Mouse (Mus musculus) frontal cortex, postnatal 14 days (tissue): ENCODE data around the gene Mmp11.

ENCODE experiments used
- DNase-seq, 2 experiments: peaks; one replicate each; pipeline ENCODE4 v3.0.0; 2022; ENCODE audit warnings: low spot score in 2 of 2

Mmp11 gene

DNA sequence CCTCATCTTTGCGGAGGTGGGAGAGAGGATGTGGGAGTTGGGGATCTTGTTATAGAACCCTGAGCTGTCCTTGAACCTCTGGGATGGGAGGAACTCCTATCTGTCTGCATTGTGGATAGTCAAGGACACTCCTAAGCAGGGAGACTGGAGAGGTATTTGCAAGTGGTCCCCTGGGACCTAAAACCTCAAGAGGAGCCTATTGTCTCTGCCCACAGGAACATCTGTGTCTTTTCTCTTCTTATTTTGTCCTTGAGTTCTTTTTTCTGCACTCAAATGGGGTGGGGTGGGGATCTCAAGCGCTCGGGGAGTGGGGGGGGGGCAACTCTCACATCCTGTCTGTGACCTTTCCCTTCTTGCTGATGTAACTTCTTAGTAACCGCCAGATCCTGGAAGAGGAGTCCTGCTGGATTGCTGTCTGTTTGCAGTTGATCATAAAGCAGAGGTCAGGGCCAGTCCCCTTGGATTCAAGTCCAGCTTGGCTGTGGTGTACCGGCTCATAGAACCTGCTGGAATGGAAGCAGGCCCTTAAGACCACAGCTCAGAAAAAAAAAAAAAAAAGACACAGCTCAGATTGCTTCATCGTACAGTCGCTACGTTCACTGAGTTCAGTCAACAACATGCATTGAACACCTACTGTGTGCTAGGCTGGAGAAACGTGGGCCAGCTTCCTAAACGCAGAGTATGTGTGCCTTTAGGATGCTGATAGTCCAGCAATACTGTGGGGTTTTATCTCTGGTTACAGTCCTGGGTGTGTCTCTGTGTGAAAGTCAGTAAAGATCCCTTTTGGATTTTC, 1.8 kb upstream of the Mmp11 start:
- DNase-seq: no peak

DNA sequence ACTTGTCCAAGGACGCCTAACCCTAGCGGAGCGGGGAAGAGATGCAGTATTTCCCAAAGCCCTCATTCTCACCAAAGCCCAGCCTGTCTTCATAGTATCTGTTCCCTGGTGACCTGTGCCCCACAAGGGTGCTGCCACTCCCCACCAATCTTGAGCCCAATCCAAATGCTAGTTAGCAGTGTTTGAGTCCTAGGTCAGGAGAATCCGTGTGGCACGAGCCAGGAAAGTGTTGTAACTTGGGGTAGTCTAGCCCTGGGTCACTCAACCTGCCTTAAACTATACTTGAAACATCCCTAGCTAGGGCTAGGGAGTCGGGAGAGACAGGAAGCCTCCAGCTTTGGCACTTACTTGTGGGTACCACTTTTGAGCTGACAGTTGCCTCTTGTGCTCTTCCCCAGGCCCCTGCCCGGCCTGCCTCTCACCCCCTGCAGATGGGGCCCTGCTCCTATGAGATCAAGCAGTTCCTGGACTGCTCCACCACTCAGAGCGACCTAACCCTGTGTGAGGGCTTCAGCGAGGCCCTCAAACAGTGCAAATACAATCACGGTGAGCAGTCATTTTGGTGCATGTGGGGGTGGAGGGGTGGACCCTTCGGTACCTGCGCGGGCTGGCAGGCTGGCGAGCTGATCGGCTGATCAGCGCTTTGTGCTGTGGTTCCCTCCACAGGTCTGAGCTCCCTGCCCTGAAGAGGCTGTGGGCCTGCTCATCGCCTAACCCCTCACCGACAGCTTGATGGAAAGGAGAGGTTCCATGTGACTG, 792 bp upstream of the Mmp11 start:
- no peak for DNase-seq

DNA sequence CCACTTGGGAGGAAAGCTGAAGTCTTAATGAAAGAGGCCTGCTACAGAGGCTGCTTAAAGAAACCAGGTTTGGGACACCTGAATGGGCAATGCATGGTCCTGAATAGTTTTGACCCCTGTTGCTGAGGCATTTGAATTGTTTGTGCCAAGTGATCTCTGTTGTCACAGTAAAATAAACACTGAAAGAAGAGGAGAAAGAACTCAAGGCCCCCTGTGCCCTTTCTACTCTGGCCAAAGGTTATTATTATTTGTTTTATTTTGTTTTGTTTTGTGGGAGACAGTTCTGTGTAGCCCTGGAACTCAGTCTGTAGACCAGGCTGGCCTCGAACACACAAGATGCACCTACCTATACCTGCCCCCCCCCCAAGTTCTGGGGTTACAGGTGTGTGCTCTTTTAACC, 1.3 kb downstream of the Mmp11 start:
- DNase-seq: no peak

DNA sequence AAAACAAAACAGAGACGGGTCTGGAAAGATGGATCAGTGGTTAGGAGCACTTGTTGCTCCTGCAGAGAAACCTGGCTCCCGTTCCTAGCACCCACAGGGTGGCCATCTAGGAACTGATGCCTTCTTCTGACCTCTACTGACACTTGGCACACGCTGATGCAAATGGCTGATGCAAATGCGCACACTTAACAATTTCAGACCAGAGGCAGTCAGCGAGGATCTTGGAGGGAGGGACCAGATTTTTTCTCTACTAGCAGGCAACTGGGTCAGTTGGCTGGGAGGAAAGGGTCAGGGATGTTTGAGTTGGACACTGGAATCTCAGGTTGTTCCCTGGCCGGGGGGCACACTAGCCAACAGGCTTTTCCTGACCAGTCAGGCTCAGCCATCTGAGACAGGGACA, 3.4 kb downstream of the Mmp11 start, which contains the start of gene Chchd10:
Gene Chchd10 (plus strand): TSS at position 240 of the 400 bp plus-strand sequence.
- no peak for DNase-seq

DNA sequence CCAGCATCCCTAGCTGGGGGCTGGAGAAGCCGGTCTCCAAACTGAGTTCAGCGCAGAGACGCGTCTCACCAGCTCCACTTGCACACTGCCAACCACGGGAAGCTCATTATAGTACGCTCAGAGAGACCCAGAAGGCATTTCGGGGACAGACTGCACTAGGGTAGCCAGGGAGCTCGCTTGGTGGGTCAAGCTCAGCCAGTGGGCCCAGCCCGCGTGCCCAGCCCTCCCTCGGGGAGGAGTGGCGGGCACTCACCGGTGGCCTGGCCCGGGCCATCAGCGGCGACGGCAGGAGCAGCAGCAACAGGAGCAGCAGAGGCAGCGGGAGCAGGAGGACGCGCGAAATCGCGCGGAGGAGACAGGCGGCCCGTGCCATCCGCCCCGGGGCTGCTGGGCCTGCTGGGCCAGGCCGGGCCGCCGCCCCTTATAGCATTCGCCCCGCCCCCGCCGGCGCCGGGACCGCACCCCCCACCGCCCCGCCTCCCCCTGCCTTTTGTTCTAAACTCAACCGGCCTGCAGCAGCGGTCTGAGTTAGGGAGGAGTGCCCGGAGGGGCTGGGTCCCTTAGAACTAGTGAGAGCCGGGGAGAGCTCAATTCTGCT, 4.1 kb downstream of the Mmp11 start:
- no peak for DNase-seq

DNA sequence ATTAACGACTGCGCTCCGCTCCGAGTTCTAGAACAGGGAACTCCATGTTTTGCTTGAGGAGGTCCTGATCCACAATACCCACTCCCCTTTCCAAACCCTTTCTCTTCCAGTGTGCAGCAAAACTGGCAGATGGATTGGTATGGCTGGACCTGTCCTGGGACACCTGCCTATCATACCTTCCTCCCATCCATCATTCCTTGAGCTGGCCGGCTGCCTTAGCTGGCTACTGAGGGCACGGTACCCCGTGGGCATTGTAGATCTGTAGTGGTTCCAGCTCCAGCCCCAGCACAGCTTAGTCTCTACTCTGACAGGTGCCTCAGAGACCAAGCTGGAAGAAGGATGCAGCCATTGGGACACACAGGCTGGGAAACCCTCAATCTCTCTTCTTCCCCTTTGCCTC, 5.0 kb downstream of the Mmp11 start:
- no peak for DNase-seq

DNA sequence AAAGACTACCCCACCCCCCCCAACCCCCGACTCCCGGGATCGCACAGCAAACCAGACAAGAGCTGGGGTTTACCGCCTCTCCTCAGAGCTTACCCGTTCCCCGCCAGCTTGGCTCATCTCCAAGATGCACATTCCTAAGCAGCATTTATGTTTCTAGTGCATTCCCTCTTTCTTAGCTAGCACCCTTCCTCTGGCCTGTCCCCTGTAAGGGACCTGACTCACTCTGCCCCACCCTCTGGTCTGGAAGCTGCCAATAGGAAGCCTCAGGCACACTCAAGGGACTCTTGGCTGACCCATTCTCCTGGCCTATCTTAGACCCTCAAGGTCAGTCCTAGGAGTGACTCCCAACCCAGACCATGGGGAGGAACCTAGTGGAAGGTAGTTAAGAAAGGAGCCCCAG, 6.0 kb downstream of the Mmp11 start:
- no peak for DNase-seq

DNA sequence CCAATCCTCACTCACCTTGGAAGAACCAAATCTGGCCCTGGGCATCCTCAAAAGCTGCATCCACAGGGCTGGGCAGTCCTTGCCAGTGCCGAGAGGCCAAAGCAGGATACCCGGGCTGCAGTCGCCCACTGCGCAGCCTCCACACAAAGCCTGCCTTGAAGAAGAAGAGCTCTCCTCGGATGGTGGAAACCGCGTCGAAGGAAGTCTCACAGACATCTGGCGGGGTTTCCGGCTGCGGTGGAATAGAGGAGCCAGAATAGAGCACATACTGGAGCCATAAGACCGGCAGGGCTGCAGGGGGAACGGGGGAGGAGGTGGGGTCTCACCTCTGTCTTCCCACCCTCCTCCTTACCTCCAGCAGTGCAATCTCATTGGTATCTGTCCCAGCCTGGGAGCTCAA, 9.9 kb downstream of the Mmp11 start:
- no peak for DNase-seq

DNA sequence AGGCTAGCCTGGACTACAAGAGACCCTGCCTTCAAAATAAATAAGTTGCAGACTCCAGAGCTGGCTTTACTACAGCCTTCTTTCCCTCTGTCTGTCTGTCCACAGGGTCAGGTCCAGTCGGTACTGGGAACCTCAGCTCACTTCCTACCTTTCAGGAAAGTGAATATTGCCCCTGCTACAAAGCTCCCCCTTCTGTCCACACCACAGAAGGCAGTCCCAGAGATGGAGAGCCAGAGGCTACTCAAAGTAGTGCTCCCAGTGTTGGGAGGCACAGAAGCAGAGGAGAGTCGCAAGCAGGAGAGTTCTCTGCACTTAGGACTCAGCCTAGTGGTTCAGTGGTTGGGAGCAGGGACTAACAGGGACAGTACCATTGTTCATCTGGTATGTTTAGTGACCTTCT, 12.0 kb downstream of the Mmp11 start:
- DNase-seq: no peak

DNA sequence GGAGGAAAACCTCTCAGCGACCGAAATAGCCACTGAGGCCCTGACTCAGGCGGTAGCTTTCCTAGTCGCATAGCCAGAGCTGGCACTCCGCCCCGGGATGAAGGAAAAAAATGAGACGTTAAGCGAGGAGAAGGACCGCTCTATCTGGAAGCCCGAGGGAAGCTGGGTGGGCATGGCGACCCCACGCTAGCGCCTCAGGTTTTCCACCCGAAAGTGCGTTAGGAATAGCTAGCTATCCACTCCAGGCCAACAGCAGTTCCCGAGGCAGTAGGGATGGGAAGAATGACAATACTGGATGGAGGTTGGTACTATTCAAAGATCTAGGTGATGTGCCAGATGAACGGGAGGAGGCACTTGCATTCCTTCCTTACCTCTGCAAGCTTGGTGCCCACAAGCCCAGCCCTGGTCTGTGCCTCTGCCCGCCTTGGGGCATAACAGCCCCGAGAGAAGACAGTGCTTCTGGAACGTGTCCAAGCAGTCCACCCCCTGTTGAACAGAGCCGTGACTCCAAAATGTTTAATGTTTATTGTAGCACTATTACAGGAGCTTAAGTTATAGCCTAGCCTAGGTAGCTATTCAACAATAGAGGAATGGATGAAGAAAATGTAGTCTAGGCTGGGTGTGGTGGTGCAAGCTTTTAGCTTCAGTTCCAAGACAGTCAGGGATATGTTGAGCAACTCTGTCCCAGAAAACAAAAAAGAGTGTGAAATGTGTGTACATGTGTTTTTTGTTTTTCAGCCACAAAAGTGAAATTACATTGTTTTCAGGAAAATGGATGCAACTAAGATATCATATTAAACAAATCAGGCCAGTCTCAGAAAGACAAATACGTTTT, 14.4 kb downstream of the Mmp11 start:
- DNase-seq: no peak

DNA sequence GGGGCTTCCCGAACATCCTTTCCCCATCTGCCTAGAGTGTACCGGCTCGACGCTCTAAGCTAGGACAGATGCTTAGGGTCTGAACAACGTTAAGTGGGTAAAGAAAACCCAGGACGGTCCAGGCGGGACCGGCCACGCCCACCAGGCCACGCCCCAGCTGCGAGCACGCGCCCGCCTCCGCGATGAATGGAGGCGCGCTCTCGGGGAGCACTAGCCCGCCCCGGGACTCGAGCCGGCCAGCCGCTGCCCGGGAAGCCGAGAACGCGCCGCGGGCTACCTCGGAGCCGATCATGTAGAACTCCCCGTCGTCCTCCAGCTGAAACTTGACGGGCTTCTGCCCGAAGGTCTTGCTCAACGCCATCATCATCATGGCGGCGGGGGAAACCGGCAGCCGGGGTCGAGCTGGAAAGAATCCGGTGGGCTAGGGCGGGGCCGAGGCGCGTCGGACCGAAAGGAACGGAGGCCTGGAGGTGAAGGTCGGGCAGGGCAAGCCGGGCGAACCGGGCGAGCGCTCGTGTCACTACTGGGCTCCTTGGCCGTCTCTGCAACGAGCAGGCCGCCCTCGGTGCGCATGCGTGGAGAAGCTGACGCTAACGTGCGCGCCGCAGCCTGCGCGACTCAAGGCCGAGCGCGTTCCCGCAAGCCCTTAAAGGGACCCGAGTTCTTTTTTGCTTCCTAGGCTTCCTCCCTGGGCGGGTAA, 15.1 kb downstream of the Mmp11 start, which contains the start of gene Smarcb1:
Gene Smarcb1 (minus strand): TSS at position 592 of the 700 bp plus-strand sequence.
- DNase-seq: peak; percentile 89 to 94

DNA sequence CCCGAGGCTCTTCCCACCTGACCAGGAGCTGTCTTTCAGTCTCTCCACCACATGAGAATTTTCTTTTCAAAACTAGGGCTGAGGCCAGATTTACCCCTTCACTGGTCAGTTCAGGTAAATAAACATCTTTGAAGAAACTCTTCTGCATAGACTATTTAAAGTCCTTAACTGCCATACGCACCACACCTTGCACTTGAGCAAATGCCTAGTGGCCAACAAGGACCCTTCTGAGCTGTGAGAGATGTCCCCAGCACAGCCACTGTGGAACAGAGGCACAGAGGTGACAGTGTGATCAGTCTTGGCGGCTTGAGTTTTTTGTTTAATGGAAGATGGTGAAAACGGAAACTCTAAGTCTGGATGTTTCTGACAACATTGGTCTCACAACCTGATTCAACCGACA, 17.3 kb downstream of the Mmp11 start:
- DNase-seq: no peak

DNA sequence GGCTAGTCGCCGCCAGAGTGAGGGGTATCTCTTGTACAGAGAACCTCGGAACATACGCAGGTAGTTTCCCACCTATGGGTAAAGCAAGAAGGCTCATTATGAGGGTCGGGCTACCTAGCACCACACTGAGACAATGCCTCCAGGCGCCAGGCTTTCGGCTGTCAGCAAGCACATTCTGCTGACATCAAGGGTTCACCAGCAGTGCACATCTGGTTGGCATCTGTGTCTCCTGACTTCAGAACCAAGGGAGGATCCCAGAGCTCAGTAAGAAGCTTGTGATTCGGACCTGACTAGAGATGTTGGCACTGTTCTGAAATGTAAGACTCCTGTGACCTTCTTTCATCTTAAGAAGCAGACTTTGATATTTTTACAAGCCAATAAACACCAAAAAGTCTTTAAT, 19.5 kb downstream of the Mmp11 start:
- no peak for DNase-seq

DNA sequence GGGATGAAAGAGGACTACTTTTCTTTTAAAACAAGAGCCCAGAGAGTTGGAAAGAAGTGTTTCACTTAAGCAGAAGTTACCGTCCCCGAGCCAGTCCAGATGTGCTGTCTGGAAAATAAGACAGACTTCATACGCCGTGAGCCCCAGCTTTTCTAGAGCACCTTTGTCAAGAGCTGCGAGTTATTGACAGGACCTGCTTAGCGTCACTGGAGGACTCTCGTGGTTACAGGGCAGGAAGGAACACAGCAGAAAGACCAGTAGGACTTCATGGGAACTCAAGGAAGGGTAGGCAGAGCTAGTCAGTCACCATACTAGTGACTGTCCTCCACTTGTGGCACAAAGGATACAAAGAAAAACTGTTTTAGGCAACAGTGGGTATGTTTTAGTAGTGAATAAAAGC, 20.7 kb downstream of the Mmp11 start:
- no peak for DNase-seq

DNA sequence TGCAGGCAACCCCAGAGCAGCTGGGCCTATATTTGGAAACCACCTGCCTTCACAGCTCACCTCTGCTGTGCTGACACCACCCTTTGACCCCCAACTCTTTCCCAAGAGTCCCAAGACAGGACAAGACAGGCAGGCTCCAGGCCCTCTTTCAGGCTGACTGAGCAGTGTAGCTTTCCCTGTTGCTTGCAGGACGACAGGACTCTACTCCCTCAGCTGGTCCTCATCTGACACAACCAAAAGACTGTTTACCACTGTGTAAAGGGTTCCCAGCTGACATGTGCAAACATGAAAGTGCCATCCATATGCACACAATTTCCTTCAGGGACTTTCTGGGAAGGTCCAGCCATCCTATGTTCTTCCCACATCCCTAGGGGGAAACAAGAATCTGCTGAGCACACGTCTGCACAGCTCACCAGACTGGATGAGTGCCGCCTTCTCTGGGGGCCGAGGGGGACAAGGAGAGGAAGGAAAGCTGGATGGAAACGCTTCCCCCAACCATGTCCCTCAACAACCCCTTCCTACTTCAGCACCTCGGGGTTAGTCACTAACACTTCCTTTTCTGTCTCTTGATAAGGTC, 23.2 kb downstream of the Mmp11 start:
- no peak for DNase-seq

DNA sequence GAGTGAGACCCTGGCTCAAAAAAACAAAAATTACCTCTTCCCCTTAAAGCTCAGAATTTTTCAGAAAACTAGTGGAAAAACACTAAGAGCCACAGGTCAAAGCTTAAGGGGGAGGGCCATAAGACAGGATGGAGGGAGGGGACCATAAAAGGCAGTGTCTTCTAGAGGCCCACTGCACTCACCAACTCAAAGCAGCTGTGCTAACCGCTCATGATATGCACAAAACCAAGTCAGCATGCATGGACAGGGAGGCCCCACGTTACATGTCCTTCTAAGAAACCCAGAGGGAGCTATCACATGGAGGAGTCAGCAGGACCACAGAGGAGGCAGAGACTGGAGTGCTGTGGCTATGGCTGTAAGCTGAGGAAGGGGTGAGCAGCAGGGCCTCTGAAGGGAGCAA, 25.6 kb downstream of the Mmp11 start:
- DNase-seq: no peak

DNA sequence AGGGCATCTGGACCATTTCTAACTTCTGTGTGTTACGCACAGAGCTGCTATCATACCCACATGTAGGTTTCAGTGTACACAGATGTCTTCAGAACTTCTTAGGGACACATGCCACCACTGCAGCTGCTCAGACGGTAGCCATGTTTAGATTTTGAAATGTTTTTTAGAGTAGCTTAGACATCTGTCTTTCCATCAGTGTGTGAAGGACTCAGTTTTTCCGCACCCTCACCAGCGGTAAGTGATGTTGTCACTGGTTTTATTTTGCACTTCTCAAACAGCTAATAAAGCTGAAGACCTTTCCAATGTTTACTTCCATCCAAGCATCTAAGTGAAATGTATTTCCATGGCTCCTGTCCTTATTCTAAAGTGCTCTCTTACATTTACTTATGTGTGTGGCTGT, 29.4 kb downstream of the Mmp11 start:
- no peak for DNase-seq

DNA sequence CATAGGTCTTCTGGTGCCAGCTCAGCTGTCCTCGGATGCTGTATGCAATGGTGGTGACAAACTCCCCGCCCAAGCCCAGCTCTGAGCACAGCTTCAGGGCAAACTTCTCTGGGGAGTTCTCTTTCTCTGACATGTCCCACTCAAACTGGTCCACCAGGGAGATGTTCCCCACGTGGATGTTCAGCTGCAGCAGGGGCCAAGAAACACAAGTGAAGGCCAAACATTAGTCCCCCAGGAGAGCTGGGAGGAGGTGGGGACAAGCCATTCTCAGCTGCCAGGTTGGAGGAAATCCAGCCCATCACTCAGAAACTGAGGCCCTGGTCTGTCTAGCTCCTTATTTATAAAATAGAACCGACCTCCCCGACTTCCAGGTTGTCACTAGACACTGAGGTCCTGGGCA, 31.9 kb downstream of the Mmp11 start:
- no peak for DNase-seq

DNA sequence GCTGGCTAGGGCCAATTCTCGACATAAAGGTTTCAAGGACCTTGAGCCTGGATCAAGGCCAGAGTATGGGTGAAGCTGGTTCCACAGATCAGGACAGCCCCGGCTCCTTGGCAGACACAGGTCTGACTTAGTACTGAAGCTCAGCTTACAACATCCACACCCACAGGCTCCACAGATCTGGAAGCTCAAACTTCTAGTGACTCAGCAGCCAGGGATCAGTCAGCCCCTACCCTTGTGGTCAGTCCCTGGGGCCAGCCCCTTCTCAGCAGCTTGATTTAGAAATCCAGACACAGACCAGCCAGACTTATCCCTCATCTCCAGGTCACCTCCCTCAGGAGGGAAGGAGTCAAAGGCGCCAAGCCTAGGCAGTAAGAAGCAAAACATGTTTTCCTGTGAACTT, 37.5 kb downstream of the Mmp11 start:
- no peak for DNase-seq

DNA sequence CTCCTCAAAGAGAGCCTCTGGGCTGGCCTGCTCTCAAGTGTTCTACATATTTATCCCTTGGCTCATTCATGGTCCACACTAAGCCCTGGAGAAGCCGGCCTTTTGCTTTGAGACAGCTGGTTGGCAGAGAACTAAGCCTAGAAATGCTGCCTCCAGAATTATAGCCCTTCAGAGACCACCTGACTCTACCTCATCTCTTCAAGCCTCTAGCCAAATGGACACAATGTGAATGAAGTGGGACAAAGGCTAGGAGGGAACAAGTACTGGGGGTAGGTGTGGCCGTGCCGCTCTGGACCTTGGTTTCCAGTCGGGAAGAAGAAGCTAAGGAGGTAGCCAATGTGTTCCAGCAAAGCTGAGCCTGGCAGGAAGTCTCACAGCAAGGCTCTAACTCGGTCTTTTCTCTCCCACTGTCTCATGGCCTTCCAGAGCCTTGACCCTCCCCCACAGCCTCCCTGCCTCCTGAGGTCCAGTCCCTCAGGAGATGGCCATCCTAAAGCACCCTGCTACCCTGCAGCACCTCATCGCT, 38.2 kb downstream of the Mmp11 start:
- no peak for DNase-seq

DNA sequence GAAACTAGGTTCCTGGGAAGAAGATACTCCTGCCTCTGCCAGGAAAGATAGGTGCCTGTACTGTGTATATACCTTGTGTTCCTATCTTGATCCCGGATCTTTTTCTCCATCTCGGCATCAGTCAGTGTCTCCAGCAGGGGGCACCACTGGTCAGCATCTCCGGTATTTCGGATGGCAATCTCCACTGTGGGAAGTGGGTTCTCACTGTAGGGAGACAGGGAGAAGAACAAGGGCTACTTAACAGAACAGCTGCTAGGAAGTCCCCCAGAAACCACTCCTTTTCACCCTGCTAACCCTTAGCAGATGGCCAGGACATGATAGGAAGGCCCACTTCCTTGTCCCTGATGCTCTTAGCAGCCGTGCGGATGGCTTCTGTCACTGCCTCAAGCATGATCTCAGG, 38.9 kb downstream of the Mmp11 start:
- peak in 1 of 2 experiments; percentile 62 for DNase-seq
